8 mouse cellular contexts compared by ENCODE assay signal in genomic region chrX:141473470-141474302, GRCm38 (mm10). TPM values are rescaled to one million over a fixed set of nuclear protein-coding genes. Genes with fewer than 3 reads are reported as not detected.
DNase-seq lines count a peak whose midpoint lies in the region; ATAC-seq lines count a peak whose summit lies in the region.

Gene Col4a6, minus strand, starts transcription at chrX:141474076.

- H3K36me3 ChIP-seq in limb, embryonic 12.5 days = no peaks in the 10 kb centered on the region

- DNase-seq in adrenal gland, adult (ENCODE audit: inconsistent age in 2 of 2, low spot score in 1 of 2) = peak; percentile 2 to 23
- DNase-seq in adrenal gland, adult 18-20 months (ENCODE audit: low spot score in 2 of 2) = no peak
- peak; percentile 37 for DNase-seq in embryo, embryonic 11 days
- DNase-seq in heart, postnatal 36 days = peak; percentile 5 to 9
- peak; percentile 16 for DNase-seq in neural tube, embryonic 10.5 days (ENCODE audit: extremely low spot score, low spot score)
- no peak for DNase-seq in cerebellum, adult 18-20 months
- DNase-seq in right cerebral cortex, postnatal 25 days = no peak

- H3K9ac ChIP-seq in limb, embryonic 12.5 days (replicated peaks) = no peak within 1 kb of the TSS

- H3K27ac ChIP-seq in limb, embryonic 12.5 days = no peak within 1 kb of the TSS

- no peak for ATAC-seq in limb, embryonic 12.5 days (ENCODE audit: insufficient number of reproducible peaks, insufficient read depth, low FRiP score, low TSS enrichment, low read depth)

- H3K4me1 ChIP-seq in limb, embryonic 12.5 days (replicated peaks) = no peaks in the 10 kb centered on the region

- WGBS in limb, embryonic 12.5 days = 18% methylated on average over 16 of the region's 16 CpGs

- peak within 1 kb of the TSS; percentile 59 for H3K4me2 ChIP-seq in limb, embryonic 12.5 days

- peak within 1 kb of the TSS; percentile 50 for H3K4me3 ChIP-seq in limb, embryonic 12.5 days (replicated peaks)

- H3K9me3 ChIP-seq in limb, embryonic 12.5 days = no peaks in the 10 kb centered on the region

- H3K27me3 ChIP-seq in limb, embryonic 12.5 days = peaks cover 28% of the 10 kb centered on the region

- intact Hi-C loops in heart, postnatal 36 days (cut with DNase I) = loop anchor here (5.0 to 10.0 kb wide), 2 partner anchors 169 to 719 kb away; no protein-coding TSS in a partner anchor

RNA-seq across cellular contexts. Expression of gene Col4a6, which starts in this region (rescaled TPM):
- total RNA-seq in adrenal gland, adult 18-20 months (2021) = 1 to 10 TPM in 1 of 2 experiments, under 1 TPM in 1; 0.93 to 1.1 TPM
- total RNA-seq in heart, postnatal 36 days (2021) = 1 to 10 TPM; 2.0 to 3.1 TPM
- 0.84 and 1.1 TPM in 2 replicates for polyA plus RNA-seq in limb, embryonic 12.5 days (2016; fragmentation: Nextera tagmentation; extraction: Ambion mirVana)

Comparison
In these comparisons a context has a peak if more than half of its experiments do, and no peak if none do; other contexts are left out.
1. DNase-seq: peak in adrenal gland, adult (2 of 2), embryo, embryonic 11 days (single experiment), heart, postnatal 36 days (2 of 2) and neural tube, embryonic 10.5 days (single experiment); none in adrenal gland, adult 18-20 months (0 of 2), cerebellum, adult 18-20 months (0 of 2) and right cerebral cortex, postnatal 25 days (single experiment).